Mouse (Mus musculus) urinary bladder, postnatal 14 days (tissue): ENCODE data around the gene Canx.

ENCODE experiments used
- DNase-seq: peaks from one replicate; pipeline ENCODE4 v3.0.0; 2021; ENCODE audit warnings: low spot score

The Canx gene

DNA sequence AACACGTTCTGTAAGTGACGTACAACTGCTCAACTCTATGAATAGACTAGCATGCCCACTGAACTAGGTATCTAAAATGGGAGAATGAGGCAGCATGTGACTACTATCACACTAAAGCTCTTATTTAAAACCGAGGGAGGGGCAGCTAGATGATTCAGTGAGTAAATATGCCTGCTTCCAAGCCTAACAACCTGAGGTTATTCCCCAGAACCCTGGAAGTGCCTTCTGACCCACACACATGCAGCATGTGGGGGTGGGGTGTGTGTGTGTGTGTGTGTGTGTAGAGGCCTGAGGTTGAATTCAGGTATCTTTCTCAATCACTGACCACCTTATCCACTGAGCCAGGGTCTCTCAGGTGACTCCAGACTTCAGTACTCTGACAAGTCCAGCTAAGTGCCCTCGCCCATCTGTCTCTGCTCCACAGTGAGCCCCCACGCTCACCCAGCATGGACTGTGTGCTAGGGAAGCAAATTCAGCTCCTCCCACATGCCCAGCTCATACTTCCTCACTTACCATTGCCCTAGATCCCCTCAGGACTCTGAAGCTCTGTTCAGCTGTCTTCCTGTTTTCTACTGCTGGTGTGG lies 49.8 kb downstream of the Canx start:
- DNase-seq, result peak; percentile 29

GRCm38 (mm10) chr11:50275077-50275476 lies 50.4 kb downstream of the Canx start:
- DNase-seq, result no peak

GRCm38 (mm10) chr11:50272819-50273218 lies 52.7 kb downstream of the Canx start:
- no peak for DNase-seq

GRCm38 (mm10) chr11:50269885-50270284 lies 55.6 kb downstream of the Canx start:
- no peak for DNase-seq

DNA sequence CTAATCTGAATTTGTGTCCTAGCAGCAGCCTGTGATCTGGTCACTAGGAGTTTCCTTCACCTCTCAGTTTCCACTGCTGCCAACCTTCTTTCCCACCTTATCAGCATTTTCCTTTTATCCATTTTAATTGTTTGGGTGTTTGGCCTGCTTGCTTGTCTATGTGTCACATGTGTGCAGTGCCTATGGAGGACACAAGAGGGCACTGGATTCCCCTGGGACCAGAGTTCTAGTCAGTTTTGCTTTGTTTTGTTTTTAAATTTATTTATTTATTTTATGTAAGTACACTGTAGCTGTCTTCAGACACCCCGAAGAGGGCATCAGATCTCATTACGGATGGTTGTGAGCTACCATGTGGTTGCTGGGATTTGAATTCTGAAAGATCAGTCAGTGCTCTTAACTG lies 56.3 kb downstream of the Canx start:
- no peak for DNase-seq

GRCm38 (mm10) chr11:50266997-50267396 lies 58.5 kb downstream of the Canx start:
- DNase-seq, result no peak

DNA sequence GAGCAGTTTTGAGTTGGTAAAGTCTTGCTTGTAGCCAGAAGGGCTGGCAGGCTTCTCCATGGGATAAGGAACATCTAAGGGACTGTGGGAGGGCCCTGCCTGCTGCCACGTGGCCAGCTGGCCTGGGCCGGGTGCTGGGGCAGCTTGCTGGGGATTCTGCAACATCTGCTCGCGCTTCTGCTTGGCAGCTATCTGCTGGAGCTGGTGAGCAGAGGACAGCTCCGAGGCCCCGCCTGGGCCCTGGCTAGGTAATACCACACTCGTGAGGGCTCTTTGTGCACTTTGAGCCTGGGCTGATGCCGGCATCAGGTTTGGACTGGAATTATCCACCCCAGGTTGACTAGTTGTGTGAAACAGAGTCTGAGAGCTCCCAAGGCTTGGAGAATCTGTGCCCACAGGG lies 59.5 kb downstream of the Canx start:
- no peak for DNase-seq

DNA sequence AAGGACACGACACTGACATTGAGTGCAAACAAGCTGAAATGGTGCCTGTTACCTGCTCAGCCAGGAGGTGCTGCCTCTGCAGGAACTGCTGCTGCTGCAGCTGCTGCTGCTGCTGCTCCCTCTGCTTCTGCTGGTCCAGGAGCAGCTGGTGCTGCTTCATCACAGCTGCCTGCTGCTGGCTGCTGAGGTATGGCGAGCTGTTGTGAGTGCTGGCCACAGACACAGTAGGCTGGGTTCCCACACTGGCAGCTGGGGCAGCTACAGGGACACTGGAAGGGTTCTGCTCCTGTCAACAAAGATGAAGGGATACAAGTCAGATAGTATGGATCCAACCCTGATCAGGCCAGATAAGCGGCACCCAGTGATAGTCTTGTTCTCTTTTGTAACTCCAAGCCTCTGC lies 62.3 kb downstream of the Canx start:
- DNase-seq, result no peak

DNA sequence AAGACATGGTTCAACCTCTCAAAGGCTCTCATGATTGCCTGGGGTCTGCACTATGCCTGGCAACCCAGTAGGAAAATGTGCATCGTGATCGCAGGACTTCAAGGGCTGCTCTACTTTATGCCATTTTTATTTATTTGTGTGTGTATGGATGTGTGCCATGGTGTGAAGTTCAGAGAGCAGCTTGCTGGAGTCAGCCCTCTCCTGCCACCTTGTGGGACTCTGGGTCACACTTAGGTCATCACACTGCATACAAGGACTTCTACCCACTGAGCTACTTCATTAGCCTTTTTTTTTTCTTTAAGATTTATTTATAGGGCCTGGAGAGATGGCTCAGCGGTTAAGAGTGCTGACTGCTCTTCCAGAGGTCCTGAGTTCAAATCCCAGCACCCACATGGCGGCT lies 63.5 kb downstream of the Canx start:
- no peak for DNase-seq

- no peak for DNase-seq
Measured at GRCm38 (mm10) chr11:50258310-50258709, 67.2 kb downstream of the Canx start.

DNA sequence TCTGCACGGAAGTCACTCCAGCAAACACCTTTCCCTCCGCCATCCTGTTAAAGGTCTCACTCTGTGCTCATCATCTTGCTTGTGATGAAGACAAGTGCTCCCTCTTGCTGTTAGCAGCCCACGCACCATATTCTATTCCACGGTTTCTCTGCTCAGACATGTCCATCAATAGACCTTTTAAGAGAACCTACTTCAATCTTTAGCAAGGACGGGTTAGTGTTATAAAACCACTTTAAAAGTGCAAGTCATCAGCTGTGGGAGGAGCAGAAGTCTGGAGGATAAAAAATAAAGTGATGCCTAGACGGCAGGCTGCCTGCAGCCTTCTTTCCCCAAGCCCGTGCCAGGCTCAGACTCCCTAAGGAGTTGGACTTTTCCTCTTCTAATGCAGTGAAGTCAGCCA lies 68.9 kb downstream of the Canx start:
- DNase-seq, result no peak

DNA sequence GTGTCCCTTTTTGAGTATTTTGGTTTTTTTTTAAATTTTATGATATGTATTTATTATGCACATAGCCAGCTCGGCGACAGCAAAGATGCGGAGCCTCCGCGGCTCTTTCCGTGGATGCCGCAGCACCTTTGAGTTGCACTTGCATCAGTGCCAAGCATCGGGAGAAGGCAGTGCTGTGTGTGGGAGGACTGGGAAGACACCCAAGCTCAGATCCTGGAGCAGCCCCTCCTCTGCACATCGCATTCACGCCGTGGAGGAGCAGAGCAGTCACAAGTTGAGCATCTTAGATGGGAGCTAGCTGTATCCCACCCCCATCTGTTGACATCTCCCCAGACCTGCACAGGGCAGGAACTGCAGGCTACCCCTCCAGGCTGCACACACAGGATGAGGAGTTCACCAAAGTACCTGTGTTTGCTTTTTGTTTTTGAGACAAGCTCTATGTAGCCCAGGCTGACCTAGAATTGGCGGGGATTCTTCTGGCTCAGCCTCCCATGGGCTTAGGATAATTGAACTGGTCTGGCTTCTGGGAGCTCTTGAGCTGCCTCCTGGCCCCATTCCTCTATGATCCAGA lies 71.4 kb downstream of the Canx start:
- peak; percentile 31 for DNase-seq

DNA sequence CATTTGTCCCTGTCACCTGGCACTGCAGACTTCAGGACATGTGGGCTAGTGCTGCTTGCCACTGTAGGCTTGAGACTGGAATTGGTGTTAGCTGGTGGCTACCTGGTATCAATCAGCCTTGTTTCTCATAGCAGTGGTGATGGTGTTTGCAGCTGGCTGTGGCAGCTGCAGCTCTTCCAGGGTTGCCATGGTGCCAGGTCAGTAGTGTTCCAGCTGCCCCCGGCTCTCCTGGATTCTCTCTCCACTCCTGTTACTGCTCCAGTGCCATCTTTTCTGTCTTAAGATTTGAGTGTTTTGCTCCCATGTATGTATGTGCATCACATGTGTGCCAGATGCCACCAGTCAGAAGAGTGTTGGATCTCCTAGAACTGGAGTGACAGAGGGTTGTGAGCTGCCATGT lies 72.1 kb downstream of the Canx start:
- no peak for DNase-seq

- DNase-seq, result no peak
Measured at GRCm38 (mm10) chr11:50252684-50253265, 72.7 kb downstream of the Canx start.

DNA sequence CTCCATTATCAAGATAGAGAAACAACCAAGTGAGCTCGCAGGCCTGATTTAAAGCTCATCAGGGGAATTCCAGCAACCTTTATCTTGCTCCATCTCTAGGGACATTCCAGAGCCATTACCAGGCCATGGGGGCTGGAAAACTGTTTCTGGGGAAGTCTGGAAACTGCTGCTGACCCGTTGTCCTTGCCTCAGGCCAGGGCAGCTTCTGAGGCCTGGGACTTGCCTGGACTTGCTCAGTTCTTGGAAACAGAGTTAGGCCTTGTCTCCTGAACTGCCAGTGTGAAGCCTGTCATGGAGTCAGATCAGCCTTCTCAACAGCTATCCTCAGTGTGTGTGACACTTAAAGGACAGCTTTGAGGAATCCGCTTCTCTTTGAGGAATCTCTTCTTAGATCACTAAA lies 73.3 kb downstream of the Canx start:
- peak; percentile 58 for DNase-seq

GRCm38 (mm10) chr11:50248473-50249171 lies 76.9 kb downstream of the Canx start:
- no peak for DNase-seq

- DNase-seq, result no peak
Measured at GRCm38 (mm10) chr11:50245269-50245668, 80.2 kb downstream of the Canx start.
